Mouse (Mus musculus) midbrain, postnatal 0 days (tissue): ENCODE results near the gene Mrpl23. TPM values are rescaled to one million over a fixed set of nuclear protein-coding genes. Genes with fewer than 3 reads are reported as not detected.

Experiments
- ATAC-seq: fragments of 200-750 bp; cut with Nextera tagmentation; 2 replicates; pipeline ENCODE4 v1.8.0; 2017; ENCODE audit warnings: moderate number of reproducible peaks, mild to moderate bottlenecking, moderate TSS enrichment, moderate library complexity; ENCODE audit not compliant: low FRiP score
- DNase-seq: peaks from one replicate; pipeline ENCODE4 v3.0.0-alpha.2; 2015; ENCODE audit warnings: low spot score
- H3K27ac ChIP-seq: fragments of 300-500 bp; sonication (generic); 2 replicates; pipeline ENCODE4 v1.5.1; 2014; ENCODE audit warnings: low read depth, mild to moderate bottlenecking, low read length, mixed read lengths
- H3K27me3 ChIP-seq: fragments of 300-500 bp; sonication (generic); 2 replicates; pipeline ENCODE4 v1.6.1; 2014; ENCODE audit warnings: low read length, control low read depth, mixed read lengths; ENCODE audit not compliant: insufficient read depth
- H3K36me3 ChIP-seq: fragments of 300-500 bp; sonication (generic); 2 replicates; pipeline ENCODE4 v1.6.1; 2014; ENCODE audit warnings: low read length, control low read depth, mixed read lengths; ENCODE audit not compliant: insufficient read depth
- H3K4me1 ChIP-seq: fragments of 300-500 bp; sonication (generic); 2 replicates; pipeline ENCODE4 v1.6.1; 2014; ENCODE audit warnings: mild to moderate bottlenecking, control low read depth, antibody characterized with exemption, low read length, mixed read lengths; ENCODE audit not compliant: insufficient read depth
- H3K4me2 ChIP-seq: fragments of 300-500 bp; sonication (generic); 2 replicates; pipeline ENCODE4 v1.6.1; 2014; ENCODE audit warnings: low read depth, mild to moderate bottlenecking, low read length, mixed read lengths; ENCODE audit not compliant: poor library complexity, severe bottlenecking
- H3K4me3 ChIP-seq: fragments of 300-500 bp; sonication (generic); 2 replicates; pipeline ENCODE4 v1.5.1; 2014; ENCODE audit warnings: low read depth, mild to moderate bottlenecking, low read length, moderate library complexity
- H3K9ac ChIP-seq: fragments of 300-500 bp; sonication (generic); replicated peaks from 2 replicates; pipeline ENCODE4 v1.6.1; 2014; ENCODE audit warnings: mild to moderate bottlenecking, low read length, moderate library complexity, mixed read lengths; ENCODE audit not compliant: poor library complexity, severe bottlenecking
- H3K9me3 ChIP-seq: fragments of 300-500 bp; sonication (generic); 2 replicates; pipeline ENCODE4 v1.6.1; 2016; ENCODE audit warnings: low read length, control low read depth
- CTCF ChIP-seq: IDR thresholded peaks from 2 replicates; pipeline ENCODE4 v1.5.1; 2016; ENCODE audit warnings: antibody characterized with exemption, mild to moderate bottlenecking
- WGBS: fragments of 180-500 bp; shearing (Covaris S2); extraction: QIAGEN DNeasy Blood & Tissue Kit; methylation state at CpG from one replicate; pipeline ENCODE4 v1.1.7; 2014; 5-methylcytosine and 5-hydroxymethylcytosine counted together
- polyA plus RNA-seq: library from polyadenylated mRNA; unstranded; fragments of >200 nt; fragmentation: Nextera tagmentation; extraction: Ambion mirVana; gene quantifications from 2 replicates; pipeline ENCODE4 v1.2.1, GENCODE M21; 2015
- total RNA-seq: library from RNA; depleted of rRNA; stranded (reverse); fragments of >200 nt; gene quantifications from 2 replicates; pipeline ENCODE4 v1.2.3, GENCODE M21; 2014

The Mrpl23 gene
- total and polyA plus RNA-seq, 2 experiments from 2014 or later: 24.6 to 60.8 TPM

DNA sequence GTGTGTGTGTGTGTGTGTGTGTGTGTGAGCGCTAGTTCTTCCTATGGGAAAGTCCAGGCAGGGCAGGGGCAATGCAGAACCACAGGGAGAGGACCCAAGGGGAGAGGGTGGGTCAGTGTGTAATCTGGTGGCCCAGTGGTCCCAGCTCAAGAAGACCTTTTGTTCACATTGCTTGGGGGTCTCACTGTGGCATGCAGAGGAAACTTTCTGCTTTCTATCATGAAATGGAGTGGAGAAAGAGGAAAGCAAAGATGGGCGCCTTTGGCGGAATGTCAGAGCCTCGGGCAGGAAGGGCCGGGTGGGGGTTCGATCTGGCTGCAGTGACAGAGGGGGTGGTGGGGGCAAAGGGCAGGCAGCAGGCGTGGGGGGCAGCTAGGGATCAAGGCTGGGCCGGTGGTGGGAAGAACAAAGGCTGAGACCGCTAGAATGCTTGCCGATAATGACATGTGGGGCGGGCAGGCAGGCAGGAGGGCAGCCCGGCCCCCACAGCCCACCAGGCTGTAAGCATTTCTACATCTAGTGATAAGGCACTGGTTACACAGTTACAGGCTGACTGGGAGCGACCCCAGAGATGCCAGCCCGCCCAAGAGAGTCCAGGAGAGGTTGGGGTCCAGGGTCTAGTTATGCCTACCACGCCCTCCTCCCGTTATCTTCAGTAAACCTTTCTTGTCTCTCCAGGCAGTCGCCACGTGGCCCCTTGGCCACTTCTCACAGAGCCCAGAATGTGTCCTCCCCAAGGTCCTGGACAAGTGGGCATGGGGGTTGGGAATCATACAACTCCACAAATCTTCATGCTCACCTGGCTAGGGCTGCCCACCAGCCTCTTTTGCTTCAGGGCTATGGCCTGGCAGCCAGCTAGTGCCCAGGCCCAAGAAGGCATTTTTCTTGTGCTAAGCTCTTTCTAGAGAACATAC is 28.7 kb downstream of the Mrpl23 start:
- Histone ChIP-seq H3K4me2 (no peak overlapping the region), H3K27ac (no peak overlapping the region), H3K36me3 (no peaks in the 10 kb centered on the region), H3K4me1 (no peaks in the 10 kb centered on the region), H3K9me3 (no peaks in the 10 kb centered on the region), H3K27me3 (no peaks in the 10 kb centered on the region), H3K4me3 (no peak overlapping the region), H3K9ac (no peak overlapping the region)
- 30% methylated on average over 18 of the region's 18 CpGs for WGBS
- DNase-seq (no peak), ATAC-seq (no peak)
- no peak for TF ChIP-seq CTCF

DNA sequence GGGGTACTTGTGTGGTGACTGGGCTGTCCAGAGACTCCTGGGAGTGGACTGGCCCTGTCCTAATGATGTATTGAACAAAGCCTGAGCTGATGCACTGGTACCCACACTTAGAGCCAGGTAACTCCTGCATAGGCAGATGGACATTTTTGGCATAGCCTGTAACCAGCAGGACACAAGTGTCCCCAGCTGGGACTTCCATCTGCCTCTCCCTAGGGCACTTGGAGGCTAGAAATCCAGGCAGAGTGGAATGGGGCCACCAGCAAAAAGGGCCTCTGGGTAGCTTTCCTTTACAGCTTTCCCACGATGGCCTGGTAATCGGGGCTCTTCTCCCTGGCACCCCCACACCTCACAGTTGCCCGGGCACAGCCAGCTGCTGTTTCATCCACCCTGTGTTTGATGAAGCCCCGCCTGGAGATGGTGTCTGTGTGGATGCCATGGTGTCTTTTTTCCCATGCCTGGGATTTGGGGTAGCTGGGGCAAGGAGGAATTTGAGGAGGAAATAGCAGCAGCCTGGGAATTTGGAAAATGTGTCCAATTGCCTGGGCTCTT is 29.4 kb downstream of the Mrpl23 start:
- Histone ChIP-seq H3K36me3 (no peaks in the 10 kb centered on the region), H3K9ac (no peak overlapping the region), H3K4me3 (no peak overlapping the region), H3K9me3 (no peaks in the 10 kb centered on the region), H3K27me3 (no peaks in the 10 kb centered on the region), H3K27ac (no peak overlapping the region), H3K4me1 (no peaks in the 10 kb centered on the region), H3K4me2 (no peak overlapping the region)
- WGBS: 86% methylated on average over 4 of the region's 4 CpGs
- peak; percentile 23 for DNase-seq
- no peak for TF ChIP-seq CTCF
- ATAC-seq: no peak

DNA sequence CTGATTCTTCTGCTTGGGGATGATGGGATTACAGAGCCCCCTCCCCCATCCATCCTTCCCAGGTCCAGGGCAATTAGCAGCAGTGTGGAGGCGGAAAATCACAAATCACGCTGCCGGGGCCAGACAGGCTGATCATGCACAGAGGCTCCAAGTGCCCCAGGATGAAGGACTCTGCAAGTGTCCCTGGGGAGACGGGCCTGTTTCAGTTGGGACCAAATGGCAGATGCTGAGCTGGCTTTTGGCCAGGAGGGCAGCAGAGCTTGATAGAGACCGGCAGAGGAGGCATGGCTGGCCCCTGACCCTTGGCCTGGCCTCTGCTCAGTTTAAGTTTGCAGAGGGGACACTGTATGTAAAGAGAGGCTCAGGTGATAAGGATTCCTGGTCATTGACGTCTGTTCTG is 30.7 kb downstream of the Mrpl23 start:
- H3K9me3 ChIP-seq: no peaks in the 10 kb centered on the region
- peak; percentile 33 for DNase-seq
- no peak for ATAC-seq
- no peak overlapping the region for H3K4me2 ChIP-seq
- H3K27ac ChIP-seq: no peak overlapping the region
- H3K9ac ChIP-seq: no peak overlapping the region
- H3K4me1 ChIP-seq: no peaks in the 10 kb centered on the region
- H3K27me3 ChIP-seq: no peaks in the 10 kb centered on the region
- no peaks in the 10 kb centered on the region for H3K36me3 ChIP-seq
- no peak for TF ChIP-seq CTCF
- H3K4me3 ChIP-seq: no peak overlapping the region
- WGBS: 22% methylated on average over 6 of the region's 6 CpGs

DNA sequence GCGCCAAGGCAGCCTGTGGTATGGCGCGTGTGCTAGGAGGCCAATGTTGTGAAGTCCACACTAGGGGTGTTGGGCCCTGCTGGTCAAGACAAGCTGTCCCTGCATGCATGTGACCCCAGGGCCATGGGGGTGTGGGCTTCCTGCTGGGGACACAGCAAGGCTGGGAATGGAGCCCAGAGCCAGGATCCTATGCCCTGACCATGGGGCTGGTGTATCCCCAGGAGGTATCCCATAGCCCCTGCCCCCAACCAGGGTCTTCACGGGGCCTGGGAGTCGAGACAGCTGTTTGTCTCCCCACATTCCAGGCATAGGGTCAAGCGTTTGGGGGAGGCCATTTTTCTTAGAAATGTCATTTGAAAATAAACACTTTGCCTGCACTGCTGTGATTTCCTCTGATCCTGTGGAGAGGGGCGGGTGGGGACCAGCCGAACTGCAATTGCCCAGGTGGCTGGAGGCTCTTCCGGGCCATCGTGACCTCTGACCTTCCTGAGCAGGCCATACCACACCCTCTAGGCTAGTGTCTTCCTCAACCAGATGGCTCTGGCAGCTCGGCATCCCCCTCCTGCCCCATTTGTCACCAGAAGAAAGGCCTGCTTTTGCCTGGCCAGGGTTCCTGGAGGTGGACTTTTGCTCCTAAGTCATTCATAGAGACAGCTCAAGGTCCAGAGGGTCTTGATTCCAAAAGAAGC is 32.6 kb downstream of the Mrpl23 start:
- no peak for DNase-seq
- no peak for ATAC-seq
- 65% methylated on average over 11 of the region's 11 CpGs for WGBS
- Histone ChIP-seq H3K27ac (no peak overlapping the region), H3K4me1 (no peaks in the 10 kb centered on the region; the same call in 1 of the 2 replicates), H3K9ac (no peak overlapping the region), H3K4me3 (no peak overlapping the region), H3K36me3 (no peaks in the 10 kb centered on the region), H3K4me2 (no peak overlapping the region), H3K9me3 (no peaks in the 10 kb centered on the region), H3K27me3 (no peaks in the 10 kb centered on the region)
- TF ChIP-seq CTCF: no peak

DNA sequence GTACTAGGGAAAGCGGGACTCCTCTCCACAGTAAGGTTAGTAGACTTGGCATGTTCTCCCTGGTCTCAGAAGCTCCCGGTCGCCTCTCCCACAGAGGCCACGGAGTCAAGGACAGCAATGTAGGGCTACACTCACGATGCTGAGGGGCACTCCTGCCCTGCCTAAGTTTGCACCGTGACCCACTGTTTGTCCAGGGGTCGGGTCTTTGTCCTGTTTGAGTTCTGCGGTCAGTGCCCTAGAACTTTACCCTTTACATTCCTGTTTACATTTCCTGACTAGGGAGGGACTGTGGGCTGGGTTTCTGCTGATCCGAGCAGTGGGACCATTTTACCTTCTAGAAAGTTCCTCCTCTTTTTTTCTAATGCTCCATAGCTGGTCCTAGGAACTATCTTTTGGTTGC is 34.0 kb downstream of the Mrpl23 start:
- no peaks in the 10 kb centered on the region for H3K27me3 ChIP-seq
- H3K4me1 ChIP-seq: no peaks in the 10 kb centered on the region; the same call in 1 of the 2 replicates
- ATAC-seq: no peak
- no peak overlapping the region for H3K27ac ChIP-seq
- H3K9me3 ChIP-seq: no peaks in the 10 kb centered on the region
- no peak overlapping the region for H3K4me3 ChIP-seq
- H3K4me2 ChIP-seq: no peak overlapping the region
- WGBS: 87% methylated on average over 9 of the region's 9 CpGs
- H3K36me3 ChIP-seq: no peaks in the 10 kb centered on the region
- TF ChIP-seq CTCF: no peak
- no peak overlapping the region for H3K9ac ChIP-seq
- no peak for DNase-seq

DNA sequence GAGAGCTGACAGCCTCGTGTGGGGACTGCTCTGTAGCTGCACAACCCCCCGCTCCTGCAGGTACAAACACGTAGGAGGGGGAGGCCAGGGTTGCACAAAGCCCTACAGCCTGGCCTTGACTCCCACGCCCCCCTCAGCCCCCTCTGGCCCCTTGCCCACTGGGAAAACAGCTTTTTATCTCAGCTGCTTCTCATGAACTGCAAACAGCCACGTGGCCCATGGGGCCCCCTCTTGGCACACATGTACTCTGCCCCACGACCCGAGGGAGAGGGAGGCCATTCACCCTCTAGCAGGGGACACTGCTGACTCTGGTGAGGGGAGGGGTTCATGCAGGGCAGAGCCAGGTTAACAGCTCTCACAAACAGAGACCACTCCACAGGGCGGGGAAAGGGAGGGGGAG is 36.5 kb downstream of the Mrpl23 start:
- Histone ChIP-seq H3K36me3 (no peaks in the 10 kb centered on the region), H3K9ac (no peak overlapping the region), H3K4me2 (no peak overlapping the region), H3K27ac (no peak overlapping the region), H3K4me1 (no peaks in the 10 kb centered on the region; the same call in 1 of the 2 replicates), H3K27me3 (no peaks in the 10 kb centered on the region), H3K9me3 (no peaks in the 10 kb centered on the region), H3K4me3 (no peak overlapping the region)
- no peak for DNase-seq
- ATAC-seq: no peak
- no peak for TF ChIP-seq CTCF
- WGBS: 46% methylated on average over 8 of the region's 8 CpGs
